Mouse (Mus musculus): ENCODE measurements around the gene Tmbim6.

Gene Tmbim6

GRCm38 (mm10) chr15:99392486-99393385, at the start of gene Tmbim6:
Tmbim6 (plus strand) TSS chr15:99392882.
- in situ Hi-C loops (cut with MboI, MseI) = no loop called here

- in situ Hi-C loops (cut with MboI, MseI) = no loop called here
Measured at GRCm38 (mm10) chr15:99343414-99344147, 49.1 kb upstream of the Tmbim6 start.

GRCm38 (mm10) chr15:99344148-99344870, 48.4 kb upstream of the Tmbim6 start:
- in situ Hi-C loops (cut with MboI, MseI) = no loop called here

GRCm38 (mm10) chr15:99344961-99345360, 47.7 kb upstream of the Tmbim6 start:
- in situ Hi-C loops (cut with MboI, MseI) = no loop called here

- in situ Hi-C loops (cut with MboI, MseI) = loop anchor here (25.0 kb wide), 1 partner anchor 1911 kb away; the partner anchor contains the start of gene Nr4a1
Measured at GRCm38 (mm10) chr15:99351610-99352009, 41.1 kb upstream of the Tmbim6 start.

GRCm38 (mm10) chr15:99352306-99352705, 40.4 kb upstream of the Tmbim6 start:
- in situ Hi-C loops (cut with MboI, MseI) = loop anchor here (25.0 kb wide), 1 partner anchor 1910 kb away; the partner anchor contains the start of gene Nr4a1

GRCm38 (mm10) chr15:99355660-99356059, 37.0 kb upstream of the Tmbim6 start:
- in situ Hi-C loops (cut with MboI, MseI) = loop anchor here (25.0 kb wide), 1 partner anchor 1907 kb away; the partner anchor contains the start of gene Nr4a1

- in situ Hi-C loops (cut with MboI, MseI) = loop anchor here (25.0 kb wide), 1 partner anchor 1906 kb away; the partner anchor contains the start of gene Nr4a1
Measured at GRCm38 (mm10) chr15:99356462-99356861, 36.2 kb upstream of the Tmbim6 start.

GRCm38 (mm10) chr15:99358952-99359351, 33.7 kb upstream of the Tmbim6 start:
- in situ Hi-C loops (cut with MboI, MseI) = loop anchor here (25.0 kb wide), 1 partner anchor 1903 kb away; the partner anchor contains the start of gene Nr4a1

- in situ Hi-C loops (cut with MboI, MseI) = loop anchor here (25.0 kb wide), 1 partner anchor 1898 kb away; the partner anchor contains the start of gene Nr4a1
Measured at GRCm38 (mm10) chr15:99364022-99364530, 28.6 kb upstream of the Tmbim6 start.

GRCm38 (mm10) chr15:99364921-99365320, 27.8 kb upstream of the Tmbim6 start:
- in situ Hi-C loops (cut with MboI, MseI) = loop anchor here (25.0 kb wide), 1 partner anchor 1897 kb away; the partner anchor contains the start of gene Nr4a1

GRCm38 (mm10) chr15:99368583-99369266, 24.0 kb upstream of the Tmbim6 start:
- in situ Hi-C loops (cut with MboI, MseI) = loop anchor here (25.0 kb wide), 1 partner anchor 1894 kb away; the partner anchor contains the start of gene Nr4a1

- in situ Hi-C loops (cut with MboI, MseI) = loop anchor here (25.0 kb wide), 1 partner anchor 1893 kb away; the partner anchor contains the start of gene Nr4a1
Measured at GRCm38 (mm10) chr15:99369391-99370171, 23.1 kb upstream of the Tmbim6 start.

GRCm38 (mm10) chr15:99370259-99370691, 22.4 kb upstream of the Tmbim6 start, which contains the start of gene Fmnl3:
Fmnl3 (minus strand) TSS chr15:99370482.
- in situ Hi-C loops (cut with MboI, MseI) = loop anchor here (25.0 kb wide), 1 partner anchor 1892 kb away; the partner anchor contains the start of gene Nr4a1

GRCm38 (mm10) chr15:99371526-99372340, 20.9 kb upstream of the Tmbim6 start:
- in situ Hi-C loops (cut with MboI, MseI) = loop anchor here (25.0 kb wide), 1 partner anchor 1891 kb away; the partner anchor contains the start of gene Nr4a1

GRCm38 (mm10) chr15:99372761-99373160, 19.9 kb upstream of the Tmbim6 start:
- in situ Hi-C loops (cut with MboI, MseI) = loop anchor here (25.0 kb wide), 1 partner anchor 1890 kb away; the partner anchor contains the start of gene Nr4a1

GRCm38 (mm10) chr15:99375036-99375435, 17.6 kb upstream of the Tmbim6 start:
- in situ Hi-C loops (cut with MboI, MseI) = loop anchor here (5.0 kb wide), 1 partner anchor 53 kb away; no protein-coding TSS in a partner anchor

- in situ Hi-C loops (cut with MboI, MseI) = loop anchor here (5.0 kb wide), 1 partner anchor 53 kb away; no protein-coding TSS in a partner anchor
Measured at GRCm38 (mm10) chr15:99375581-99375980, 17.1 kb upstream of the Tmbim6 start.

All from regulatory T cell (primary cell).